Comparison of ENCODE assay signal across 8 mouse cellular contexts in the genomic region with DNA sequence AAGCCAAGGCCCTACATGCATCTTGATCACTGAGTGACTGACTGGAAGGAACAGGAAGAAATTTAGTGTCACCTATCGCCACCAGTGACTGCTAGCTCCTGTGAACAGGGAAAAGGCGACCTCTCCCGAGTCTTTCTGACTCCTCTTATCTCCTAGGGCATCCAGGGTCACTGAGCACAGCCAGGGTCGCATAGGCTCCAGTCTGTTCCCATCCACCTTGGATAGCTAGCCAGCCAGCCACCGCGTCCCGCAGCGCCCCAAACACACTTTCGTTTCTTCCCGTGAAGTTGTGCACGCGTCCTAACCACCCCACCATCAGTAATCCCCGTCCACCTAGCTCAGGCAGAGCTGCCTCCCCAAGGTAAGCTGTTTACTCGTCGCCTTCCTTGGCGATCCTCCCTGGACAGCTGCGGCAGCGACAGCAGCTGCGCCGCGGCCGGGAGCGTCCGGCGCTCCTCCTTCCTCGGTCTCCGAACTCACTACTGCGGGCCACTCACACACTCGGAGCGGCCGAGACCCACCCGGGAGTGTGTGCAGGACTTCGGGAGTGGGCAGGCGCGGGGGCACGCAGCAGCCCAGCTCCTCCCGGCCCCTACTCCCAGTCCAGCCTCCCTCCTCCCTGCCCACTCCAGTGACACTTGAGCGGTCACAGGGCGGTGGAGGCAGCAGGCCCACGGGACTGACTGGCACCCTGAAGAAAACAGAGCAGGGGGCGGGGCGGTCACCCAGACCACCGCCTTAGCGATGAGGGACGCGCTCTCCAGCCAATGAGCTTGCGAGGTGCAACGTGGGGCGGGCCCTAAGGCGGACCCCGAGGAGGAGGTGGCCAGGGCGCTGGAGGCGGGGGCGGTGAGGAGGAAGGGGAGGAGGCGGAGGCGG. TPM values are rescaled to one million over a fixed set of nuclear protein-coding genes. Genes with fewer than 3 reads are reported as not detected.
A peak's percentile ranks its signal among the peaks of the same experiment; 100 is the strongest.
DNase-seq lines count a peak whose midpoint lies in the region; ATAC-seq and TF ChIP-seq lines count a peak whose summit lies in the region.

No protein-coding gene starts in this region.

- H3K4me1 ChIP-seq in bone marrow macrophage, adult 2 months (ENCODE audit: control insufficient read depth, insufficient read depth, low read length) = peaks cover 18% of the 10 kb centered on the region
- H3K4me1 ChIP-seq in embryonic fibroblast, embryonic 13.5 days (ENCODE audit: control insufficient read depth, insufficient read depth, low read length) = no peaks in the 10 kb centered on the region
- H3K4me1 ChIP-seq in heart, embryonic 10.5 days = peaks cover 24% of the 10 kb centered on the region
- H3K4me1 ChIP-seq in kidney, embryonic 15.5 days = peaks cover 33% of the 10 kb centered on the region

- H3K4me3 ChIP-seq in bone marrow macrophage, adult 2 months (ENCODE audit: insufficient read depth, low read length) = peak overlapping the region; percentile 94
- H3K4me3 ChIP-seq in embryonic fibroblast, embryonic 13.5 days (ENCODE audit: insufficient read depth, low read length) = peak overlapping the region; percentile 59
- peak overlapping the region; percentile 91 for H3K4me3 ChIP-seq in heart, embryonic 10.5 days
- peak overlapping the region; percentile 97 for H3K4me3 ChIP-seq in kidney, embryonic 15.5 days (replicated peaks)

- WGBS in heart, embryonic 10.5 days = under 1% methylated on average over 51 of the region's 56 CpGs
- WGBS in kidney, embryonic 15.5 days = under 1% methylated on average over 54 of the region's 56 CpGs

- no peak for TF ChIP-seq CTCF in bone marrow macrophage, adult 2 months (IDR thresholded peaks at IDR 0.05; ENCODE audit: low read depth, low read length)
- TF ChIP-seq CTCF in embryonic fibroblast, embryonic 13.5 days (IDR thresholded peaks at IDR 0.05; ENCODE audit: borderline replicate concordance, insufficient read depth, low read length) = no peak

- peak; percentile 24; the same call in 1 of the 2 replicates for TF ChIP-seq POLR2A in bone marrow macrophage, adult 2 months (IDR thresholded peaks at IDR 0.05; ENCODE audit: borderline replicate concordance, low read depth, low read length)
- TF ChIP-seq POLR2A in embryonic fibroblast, embryonic 13.5 days (IDR thresholded peaks at IDR 0.05; ENCODE audit: low read depth, low read length) = peak; percentile 89

- peak overlapping the region; percentile 77 for H3K4me2 ChIP-seq in kidney, embryonic 15.5 days

- peak overlapping the region; percentile 62 for H3K9ac ChIP-seq in kidney, embryonic 15.5 days

- DNase-seq in A20 (ENCODE audit: low read depth, low spot score) (peak; percentile 99), liver (peak; percentile 99)
- peak; percentile 100 for DNase-seq in heart, embryonic 10.5 days (ENCODE audit: low spot score)
- peak; percentile 99 for DNase-seq in spleen, postnatal 4 days (ENCODE audit: low spot score in 2 of 2)

- H3K27ac ChIP-seq in bone marrow macrophage, adult 2 months (ENCODE audit: insufficient read depth, low read depth, low read length) = peak overlapping the region; percentile 58
- peak overlapping the region; percentile 39 for H3K27ac ChIP-seq in embryonic fibroblast, embryonic 13.5 days (ENCODE audit: insufficient read depth, low read length)
- peak overlapping the region; percentile 92 for H3K27ac ChIP-seq in heart, embryonic 10.5 days
- H3K27ac ChIP-seq in kidney, embryonic 15.5 days = peak overlapping the region; percentile 96

- peak; percentile 98 for ATAC-seq in kidney, embryonic 15.5 days (replicated peaks; ENCODE audit: low FRiP score)
- ATAC-seq in monocyte, adult 5-6 weeks (replicated peaks; ENCODE audit: insufficient number of reproducible peaks, low FRiP score, low TSS enrichment, poor library complexity, severe bottlenecking) = peak; percentile 96

- H3K27me3 ChIP-seq in heart, embryonic 10.5 days (ENCODE audit: insufficient read depth, poor library complexity, severe bottlenecking) = no peaks in the 10 kb centered on the region
- H3K27me3 ChIP-seq in kidney, embryonic 15.5 days = no peaks in the 10 kb centered on the region

- no peaks in the 10 kb centered on the region for H3K9me3 ChIP-seq in heart, embryonic 10.5 days
- no peaks in the 10 kb centered on the region for H3K9me3 ChIP-seq in kidney, embryonic 15.5 days (replicated peaks)

- no peaks in the 10 kb centered on the region for H3K36me3 ChIP-seq in heart, embryonic 10.5 days
- no peaks in the 10 kb centered on the region for H3K36me3 ChIP-seq in kidney, embryonic 15.5 days

RNA-seq across cellular contexts. Expression of a gene that starts 0.5 kb away (rescaled TPM):
- polyA plus RNA-seq in bone marrow macrophage, adult 2 months (2012; ENCODE audit: insufficient read depth, insufficient read length, missing spikeins) = 97.9 and 102 TPM in 2 replicates
- polyA plus RNA-seq in embryonic fibroblast, embryonic 13.5 days (2011; ENCODE audit: insufficient read length, low read depth, missing spikeins) = 66.1 and 77.8 TPM in 2 replicates
- 45.5 and 53.9 TPM in 2 replicates for polyA plus RNA-seq in heart, embryonic 10.5 days (2016; fragmentation: Nextera tagmentation; extraction: Ambion mirVana)
- polyA plus RNA-seq in kidney, embryonic 15.5 days (2015; fragmentation: Nextera tagmentation; extraction: Ambion mirVana) = 63.0 and 64.0 TPM in 2 replicates
- total RNA-seq in monocyte, adult 5-6 weeks (2017) = 87.7 to 108 TPM (median 93.6 TPM) in 3 replicates

Comparison
In these comparisons a context has a peak if more than half of its experiments do, and no peak if none do; other contexts are left out.
1. Peak in every context shown above with its lines: DNase-seq, ATAC-seq, H3K4me3 ChIP-seq and H3K27ac ChIP-seq.
2. H3K27ac ChIP-seq: peak in every context shown above with its lines; median percentile 96 in kidney, embryonic 15.5 days; 92 in heart, embryonic 10.5 days; 58 in bone marrow macrophage, adult 2 months; 39 in embryonic fibroblast, embryonic 13.5 days.